Mouse (Mus musculus): ENCODE results near the gene Sclt1.

DNA sequence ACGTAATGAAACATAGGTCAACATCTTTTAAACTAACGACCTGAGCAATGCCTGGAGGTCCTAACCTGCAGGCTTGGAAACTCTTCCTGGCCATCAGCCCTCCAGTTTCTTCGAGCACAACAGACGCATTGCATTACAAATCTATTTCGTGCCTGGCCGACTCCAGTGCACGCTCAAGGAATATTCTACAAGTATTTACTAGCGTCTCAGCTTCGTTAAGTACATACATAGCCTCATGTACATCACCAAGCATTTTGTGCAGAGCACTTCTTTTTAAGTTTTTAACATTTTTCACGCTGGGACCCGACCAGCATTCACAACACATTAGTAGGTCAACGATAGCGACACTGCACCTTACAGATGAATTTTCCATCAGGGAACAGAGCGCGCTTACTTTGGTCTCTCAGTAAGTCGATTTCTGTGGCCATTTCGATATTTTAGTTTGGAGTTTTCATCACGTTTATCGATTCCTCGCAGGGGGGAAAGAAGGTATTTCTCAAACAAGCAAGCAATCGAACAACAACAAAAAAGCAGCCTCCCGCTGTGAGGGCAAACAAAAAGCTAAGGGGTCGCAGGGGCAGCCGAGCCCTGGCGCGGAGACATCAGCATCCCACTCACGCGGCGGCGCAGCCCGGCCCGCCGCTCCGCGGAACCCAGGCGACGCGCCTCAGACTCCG is 575 bp downstream of the Sclt1 start:
- TF ChIP-seq CTCF (IDR thresholded peaks at IDR 0.05) (no peak), EP300 (IDR thresholded peaks at IDR 0.05; ENCODE audit: insufficient read depth, low read depth, low read length) (no peak)

All from heart, adult 2 months (tissue).